Mouse (Mus musculus): Measurements from ENCODE around the gene Ddb2.
"Not testable (repeated sequence)": the region's sequence is repeated elsewhere in the genome, so short reads cannot be mapped to it uniquely, and the experiment has no call there.

The Ddb2 gene

GRCm38 (mm10) chr2:91255661-91256150 is 18.9 kb upstream of the Ddb2 start, which contains the start of gene Pacsin3:
TSS of gene Pacsin3 (plus strand) at chr2:91255954.
- DNase-seq (ENCODE audit: low read depth in 2 of 2, low spot score in 2 of 2) = peak in 1 of 2 experiments; percentile 21

GRCm38 (mm10) chr2:91254725-91255380 is 18.1 kb upstream of the Ddb2 start:
- no peak for DNase-seq (ENCODE audit: low read depth in 2 of 2, low spot score in 2 of 2)

DNA sequence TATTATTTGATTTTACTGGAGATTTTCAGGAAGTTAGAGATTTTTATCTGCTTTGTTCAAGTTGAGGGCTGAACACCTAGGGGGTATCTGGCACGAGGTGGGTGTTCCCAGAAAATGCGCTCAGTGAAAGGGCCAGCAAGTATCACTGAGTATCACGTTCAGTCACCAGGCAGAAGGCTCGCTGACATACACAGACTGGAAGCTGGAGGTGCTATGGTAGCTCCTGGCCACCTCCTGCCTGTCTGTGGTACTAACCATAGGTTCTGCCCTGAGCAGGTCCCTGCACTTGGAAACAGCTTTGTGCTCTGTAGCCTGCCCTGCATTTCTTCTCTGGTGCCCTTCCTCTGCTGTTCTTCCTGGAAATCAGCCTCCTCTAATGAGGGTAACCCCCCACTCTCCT is 15.7 kb upstream of the Ddb2 start:
- no peak for DNase-seq (ENCODE audit: low read depth in 2 of 2, low spot score in 2 of 2)

DNA sequence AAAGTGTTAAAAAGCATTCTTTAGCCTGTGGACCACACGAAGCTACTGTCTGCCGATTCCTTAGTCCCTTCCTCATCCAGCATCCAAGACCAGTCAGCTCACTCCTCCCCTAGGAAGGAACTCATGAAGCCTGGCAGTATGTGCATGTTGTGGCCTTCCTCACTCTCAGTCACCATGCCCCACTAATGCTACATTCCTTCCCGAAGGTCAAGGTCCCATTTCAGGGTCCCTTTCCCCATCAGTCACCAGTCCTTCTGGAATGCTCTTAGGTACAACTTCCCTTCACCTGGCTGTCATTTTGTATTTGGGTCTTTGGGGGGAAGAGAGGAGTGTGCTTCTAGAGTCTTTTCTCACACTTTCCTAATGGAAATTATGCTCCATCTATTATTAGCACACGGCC is 15.2 kb upstream of the Ddb2 start:
- DNase-seq (ENCODE audit: low read depth in 2 of 2, low spot score in 2 of 2) = no peak

- DNase-seq (ENCODE audit: low read depth in 2 of 2, low spot score in 2 of 2) = no peak
Measured at GRCm38 (mm10) chr2:91248366-91248765, 11.6 kb upstream of the Ddb2 start.

- no peak for DNase-seq (ENCODE audit: low read depth in 2 of 2, low spot score in 2 of 2)
Measured at GRCm38 (mm10) chr2:91244557-91245228, 7.9 kb upstream of the Ddb2 start.

DNA sequence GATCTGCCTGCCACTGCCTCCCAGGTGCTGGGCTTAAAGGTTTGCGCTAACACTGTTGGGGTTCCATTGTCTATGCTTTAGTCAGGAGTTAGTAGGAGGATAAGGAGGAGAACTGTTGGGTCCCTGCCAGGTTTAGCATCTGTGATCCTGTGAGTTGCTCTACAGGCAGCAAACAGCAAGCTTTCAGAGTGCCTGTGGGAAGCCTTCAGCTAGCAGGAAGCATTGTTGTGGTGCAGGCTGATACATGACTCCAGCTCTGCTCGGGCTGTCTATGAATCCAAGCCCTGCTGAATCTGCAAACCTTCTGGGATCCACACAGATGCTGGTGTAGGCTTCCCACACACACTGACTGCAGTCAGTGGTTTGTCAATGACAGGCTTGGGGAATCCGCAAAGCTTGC is 6.6 kb upstream of the Ddb2 start:
- no peak for DNase-seq (ENCODE audit: low read depth in 2 of 2, low spot score in 2 of 2)

DNA sequence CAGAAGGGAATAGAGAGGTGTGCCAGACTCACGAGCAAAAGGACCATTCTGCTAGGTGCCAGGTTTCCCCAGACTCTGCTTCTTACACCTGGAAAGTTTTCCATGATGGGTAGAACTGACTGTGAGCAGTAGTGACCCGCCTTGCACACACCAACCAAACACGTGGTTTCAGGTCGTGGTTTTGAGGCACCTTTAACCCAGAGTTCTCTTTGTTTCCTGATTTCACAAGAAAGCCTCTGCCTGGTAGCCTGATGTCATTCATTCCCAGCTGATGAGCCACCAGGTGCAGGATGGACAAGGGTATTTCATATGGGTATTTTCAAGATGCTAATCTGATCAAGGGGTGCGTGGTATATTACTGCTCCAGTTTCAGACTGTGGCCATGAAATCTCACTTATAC is 5.8 kb upstream of the Ddb2 start:
- no peak for DNase-seq (ENCODE audit: low read depth in 2 of 2, low spot score in 2 of 2)

DNA sequence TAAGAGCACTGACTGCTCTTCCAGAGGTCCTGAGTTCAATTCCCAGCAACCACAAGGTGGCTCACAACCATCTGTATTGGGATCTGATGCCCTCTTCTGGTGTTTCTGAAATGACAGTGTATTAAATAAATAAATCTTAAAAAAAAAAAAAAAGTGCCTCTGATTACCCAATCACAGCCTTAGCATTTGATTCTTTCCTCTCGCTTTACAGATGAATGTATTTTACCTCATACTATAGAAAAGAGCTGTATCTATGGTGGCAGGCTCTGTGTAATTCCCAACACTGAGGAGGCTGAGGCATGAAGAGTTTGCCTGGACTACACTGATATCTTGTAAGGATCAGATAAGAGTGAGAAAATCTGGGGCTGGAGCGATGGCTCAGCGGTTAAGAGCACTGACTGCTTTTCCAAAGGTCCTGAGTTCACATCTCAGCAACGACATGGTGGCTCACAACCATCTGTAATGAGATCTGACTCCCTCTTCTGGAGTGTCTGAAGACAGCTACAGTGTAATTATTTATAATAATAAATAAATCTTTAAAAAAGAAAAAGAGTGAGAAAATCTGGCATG is 814 bp upstream of the Ddb2 start:
- not testable (repeated sequence) for DNase-seq (ENCODE audit: low read depth in 2 of 2, low spot score in 2 of 2)

- no peak for DNase-seq (ENCODE audit: low read depth in 2 of 2, low spot score in 2 of 2)
Measured at GRCm38 (mm10) chr2:91229735-91230134, 7.0 kb downstream of the Ddb2 start.

- no peak for DNase-seq (ENCODE audit: low read depth in 2 of 2, low spot score in 2 of 2)
Measured at GRCm38 (mm10) chr2:91223614-91224013, 13.2 kb downstream of the Ddb2 start.

DNA sequence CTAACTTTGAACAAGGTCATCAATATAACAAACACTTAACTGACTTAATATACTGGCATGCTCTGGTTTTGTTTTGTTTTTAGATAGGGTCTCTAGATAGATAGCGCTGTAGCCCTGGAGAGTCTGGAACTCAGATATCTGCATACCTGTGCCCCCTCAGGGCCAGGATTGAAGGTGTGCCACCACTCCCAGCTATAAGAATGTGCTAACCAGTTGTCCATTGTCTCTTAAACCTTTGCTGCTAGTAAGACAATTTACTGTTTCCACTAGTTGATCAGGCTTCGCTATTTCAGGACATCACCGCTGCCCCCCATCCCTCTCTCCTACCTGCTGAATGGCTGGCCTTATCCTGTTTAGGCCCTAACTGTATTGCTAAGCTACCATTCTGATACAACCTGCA is 16.3 kb downstream of the Ddb2 start:
- no peak for DNase-seq (ENCODE audit: low read depth in 2 of 2, low spot score in 2 of 2)

DNA sequence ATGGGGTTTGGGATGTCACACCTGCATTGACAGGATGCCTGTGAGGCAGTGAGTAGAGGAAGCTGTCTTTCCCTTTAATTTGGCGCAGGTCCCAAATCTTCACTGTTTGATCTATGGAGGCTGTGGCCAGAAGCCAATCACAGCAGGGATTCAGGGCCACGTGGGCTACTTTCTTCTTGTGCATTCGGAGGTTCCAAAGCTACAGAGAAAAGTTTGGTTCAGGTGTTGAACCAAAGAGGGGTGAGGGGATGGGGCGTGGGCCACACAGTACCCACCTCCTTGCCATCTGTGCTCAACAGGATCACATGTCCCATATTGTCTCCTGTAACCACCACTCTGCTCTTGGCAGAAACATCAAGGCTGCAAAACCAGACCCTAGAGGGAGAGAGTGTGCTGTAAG is 19.8 kb downstream of the Ddb2 start:
- DNase-seq (ENCODE audit: low read depth in 2 of 2, low spot score in 2 of 2) = no peak

DNA sequence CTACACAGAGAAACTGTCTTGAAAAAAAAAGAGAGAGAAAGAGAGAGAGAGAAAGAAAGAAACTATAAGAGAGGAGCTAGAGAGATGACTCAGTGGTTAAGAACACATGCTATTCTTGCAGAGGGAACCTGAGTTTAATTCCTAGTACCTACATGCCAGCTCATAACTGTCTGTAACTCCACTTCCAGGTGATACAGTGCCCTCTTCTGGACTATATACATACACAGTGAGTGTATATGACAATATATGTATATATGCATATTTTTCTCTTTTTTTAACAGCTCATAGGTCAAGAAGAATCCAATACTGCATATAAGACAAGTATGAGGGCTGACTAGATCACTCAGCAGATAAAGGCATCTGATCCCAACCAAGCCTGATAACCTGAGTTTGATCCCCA is 23.5 kb downstream of the Ddb2 start:
- DNase-seq (ENCODE audit: low read depth in 2 of 2, low spot score in 2 of 2) = no peak

DNA sequence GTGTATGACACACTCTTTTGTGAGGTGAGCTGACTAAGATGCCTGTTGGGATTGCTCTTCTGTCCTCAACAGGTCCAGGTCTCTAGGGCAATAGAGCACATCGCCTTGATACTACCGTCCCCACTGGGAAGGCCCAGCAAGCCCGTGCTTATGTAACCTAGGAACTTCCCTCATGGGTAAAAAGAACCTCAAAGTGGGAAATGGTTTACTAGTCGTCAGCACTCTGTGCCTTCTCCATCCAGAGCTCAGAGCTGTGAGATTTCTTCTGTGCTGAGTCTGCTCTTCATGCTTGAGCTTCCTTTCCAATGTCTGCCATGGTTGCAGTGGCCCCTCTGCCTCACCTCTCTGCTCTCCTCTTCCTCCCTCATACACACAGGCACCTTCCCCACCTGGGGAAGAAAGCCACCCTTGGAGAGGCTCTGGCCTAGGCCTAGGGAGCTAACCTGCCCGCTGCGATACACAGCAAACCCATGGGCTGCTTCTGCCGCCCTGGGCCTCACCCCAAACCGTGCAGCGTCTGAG is 30.5 kb downstream of the Ddb2 start:
- no peak for DNase-seq (ENCODE audit: low read depth in 2 of 2, low spot score in 2 of 2)

GRCm38 (mm10) chr2:91202972-91203656 is 33.7 kb downstream of the Ddb2 start:
- no peak for DNase-seq (ENCODE audit: low read depth in 2 of 2, low spot score in 2 of 2)

DNA sequence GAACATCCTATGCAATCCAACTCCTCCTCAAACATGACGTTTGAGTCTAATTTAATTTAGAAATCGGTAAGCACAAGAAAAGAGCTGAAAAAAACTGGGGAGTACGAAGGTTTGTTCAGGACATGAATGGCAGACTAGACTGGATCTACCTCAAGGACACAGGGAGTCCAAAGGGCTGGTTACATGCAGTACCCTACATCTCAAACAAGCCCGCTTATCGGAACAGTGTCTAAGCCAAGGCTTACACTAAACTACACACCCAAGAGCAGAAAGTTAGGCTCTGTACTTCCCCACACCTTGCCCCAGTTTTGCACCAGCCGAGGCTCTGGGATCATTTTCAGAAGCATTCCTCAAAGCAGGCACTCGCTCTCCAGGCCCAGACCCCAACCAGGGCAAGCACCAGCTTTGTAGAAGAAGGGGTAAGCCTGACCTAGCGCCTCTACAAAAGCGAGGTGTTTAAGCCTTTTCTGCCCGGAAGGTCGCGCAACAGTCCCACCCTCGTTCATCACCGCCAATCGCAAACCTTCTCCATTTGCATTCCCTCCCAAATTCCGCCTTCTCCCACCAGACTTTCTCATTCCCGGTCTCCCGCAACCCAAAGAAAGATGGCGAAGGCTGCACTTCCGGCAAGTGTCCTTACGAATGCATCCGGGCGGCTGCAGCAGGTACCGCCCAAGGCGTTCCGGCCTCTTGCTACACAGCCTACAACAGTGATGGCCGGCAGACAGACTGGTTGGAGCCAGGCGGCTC is 34.4 kb downstream of the Ddb2 start, which contains the start of the genes Nr1h3 and Acp2:
TSS of gene Nr1h3 (minus strand) at position 613 of the 750 bp plus-strand sequence.
TSS of gene Acp2 (plus strand) at position 664 of the 750 bp plus-strand sequence.
- peak; percentile 88 to 92 for DNase-seq (ENCODE audit: low read depth in 2 of 2, low spot score in 2 of 2)

DNA sequence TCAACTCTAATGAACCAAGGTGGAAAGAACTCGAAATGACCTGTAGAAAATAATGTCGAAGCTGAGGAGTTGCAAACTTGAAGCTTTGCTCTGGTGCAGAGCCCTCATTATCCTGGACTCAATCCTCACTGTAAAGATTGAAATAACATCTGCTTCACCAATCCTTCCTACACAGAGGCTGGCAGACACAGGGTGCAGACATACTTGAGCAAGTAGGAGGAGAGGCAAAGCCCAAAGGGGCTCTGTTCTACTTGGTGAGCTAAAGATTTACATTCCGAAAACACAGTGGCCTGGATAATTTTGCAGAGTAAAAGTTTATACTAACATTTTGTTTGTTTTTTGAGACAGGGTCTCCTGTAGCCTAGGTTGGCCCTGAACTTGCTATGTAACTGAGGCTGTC is 37.9 kb downstream of the Ddb2 start:
- no peak for DNase-seq (ENCODE audit: low read depth in 2 of 2, low spot score in 2 of 2)

- DNase-seq (ENCODE audit: low read depth in 2 of 2, low spot score in 2 of 2) = no peak
Measured at GRCm38 (mm10) chr2:91196577-91197001, 40.2 kb downstream of the Ddb2 start.

- peak; percentile 57 to 67 for DNase-seq (ENCODE audit: low read depth in 2 of 2, low spot score in 2 of 2)
Measured at GRCm38 (mm10) chr2:91194624-91195332, 42.0 kb downstream of the Ddb2 start.

Data from CD8-positive naive resting alpha-beta T cell, adult 2 months (primary cell).